In the genomic region with DNA sequence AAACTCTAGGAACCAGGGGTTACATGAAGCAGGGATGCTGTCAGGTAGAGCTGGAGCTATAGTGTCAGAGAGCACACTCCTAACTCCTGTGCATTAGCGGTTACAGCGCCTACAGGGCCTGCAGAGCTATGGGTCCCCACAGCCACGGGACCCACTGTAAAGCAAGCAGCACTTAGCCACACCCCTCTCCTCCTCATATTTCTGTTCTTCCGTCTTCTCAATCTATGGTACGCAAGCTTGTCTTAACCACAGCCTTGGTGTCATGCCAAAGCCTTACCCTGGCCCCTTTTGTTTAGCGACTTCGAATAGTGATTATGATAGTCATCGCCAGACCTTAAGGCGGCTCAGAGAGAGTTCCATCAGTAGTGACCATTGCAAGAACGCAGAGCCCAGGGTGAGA, we compare ENCODE assay signal across 19 mouse cellular contexts.
DNase-seq lines count a peak whose midpoint lies in the region; ATAC-seq lines count a peak whose summit lies in the region.
"Had no signal": no experiment of that assay in that cellular context is flagged by ENCODE, and none has a peak within 500 bp of the region (broad histone marks: within the 10 kb centered on the region; RNA-seq: fewer than 3 reads in every experiment).

No protein-coding gene starts in this region.

- 0 out of 2 replicates have a peak, but pooled peaks have one; percentile 3 for ATAC-seq in limb, embryonic 11.5 days (ENCODE audit: insufficient number of reproducible peaks, low FRiP score, low TSS enrichment, low read depth)
- ATAC-seq in embryonic facial prominence, embryonic 14.5 days (ENCODE audit: low read depth), result peak; percentile 88
- peak; percentile 63 for ATAC-seq in megakaryocyte, adult 5-6 weeks (ENCODE audit: poor library complexity, severe bottlenecking)
- ATAC-seq in forebrain, embryonic 14.5 days, result no peak
- no peak for ATAC-seq in frontal cortex, adult (ENCODE audit: low TSS enrichment)
- ATAC-seq: midbrain, embryonic 15.5 days had no signal

- no peak for DNase-seq in limb, embryonic 11.5 days (ENCODE audit: low spot score)
- DNase-seq in limb, embryonic 10.5 days (ENCODE audit: low spot score), result no peak
- DNase-seq in CD4-positive helper T cell, adult 2 months (ENCODE audit: low read depth, low spot score), result peak; percentile 10
- DNase-seq in embryonic facial prominence, embryonic 14.5 days (ENCODE audit: low spot score), result peak; percentile 86
- DNase-seq in forebrain, embryonic 14.5 days (ENCODE audit: low spot score), result no peak
- DNase-seq in left cerebral cortex, adult 11 months (ENCODE audit: low spot score), result no peak
- DNase-seq: adrenal gland, adult 2 months; cerebellum, adult 9-10 months; gastrocnemius, postnatal 14 days; heart, adult 2 months; heart, postnatal 36 days; kidney, adult 11 months; liver, embryonic 13.5 days; right cerebral cortex, postnatal 25 days had no signal

- H3K9ac ChIP-seq in limb, embryonic 11.5 days (ENCODE audit: low read length), result no peak overlapping the region
- no peak overlapping the region for H3K9ac ChIP-seq in embryonic facial prominence, embryonic 14.5 days (ENCODE audit: low read depth, low read length)
- no peak overlapping the region for H3K9ac ChIP-seq in forebrain, embryonic 14.5 days (ENCODE audit: low read length)
- H3K9ac ChIP-seq: forebrain, embryonic 12.5 days; liver, embryonic 13.5 days; midbrain, embryonic 15.5 days had no signal

- H3K36me3 ChIP-seq in limb, embryonic 11.5 days (ENCODE audit: control insufficient read depth, insufficient read depth, low read length), result no peaks in the 10 kb centered on the region
- no peaks in the 10 kb centered on the region for H3K36me3 ChIP-seq in limb, embryonic 10.5 days
- no peaks in the 10 kb centered on the region for H3K36me3 ChIP-seq in embryonic facial prominence, embryonic 14.5 days (ENCODE audit: control insufficient read depth, insufficient read depth, low read length)
- H3K36me3 ChIP-seq in forebrain, embryonic 14.5 days (ENCODE audit: control insufficient read depth, insufficient read depth, low read length), result no peaks in the 10 kb centered on the region
- H3K36me3 ChIP-seq: forebrain, embryonic 12.5 days; liver, embryonic 13.5 days; midbrain, embryonic 15.5 days had no signal

- H3K9me3 ChIP-seq in limb, embryonic 11.5 days (ENCODE audit: control insufficient read depth, low read length), result no peaks in the 10 kb centered on the region
- no peaks in the 10 kb centered on the region for H3K9me3 ChIP-seq in limb, embryonic 10.5 days (replicated peaks)
- no peaks in the 10 kb centered on the region for H3K9me3 ChIP-seq in embryonic facial prominence, embryonic 14.5 days (ENCODE audit: control insufficient read depth, low read length)
- no peaks in the 10 kb centered on the region for H3K9me3 ChIP-seq in forebrain, embryonic 14.5 days (replicated peaks; ENCODE audit: control insufficient read depth, low read length)
- H3K9me3 ChIP-seq: forebrain, embryonic 12.5 days; liver, embryonic 13.5 days; midbrain, embryonic 15.5 days had no signal

- WGBS in limb, embryonic 11.5 days, result 80% methylated on average over 10 of the region's 10 CpGs
- 81% methylated on average over 10 of the region's 10 CpGs for WGBS in limb, embryonic 10.5 days
- WGBS in embryonic facial prominence, embryonic 14.5 days, result 47% methylated on average over 10 of the region's 10 CpGs
- WGBS in forebrain, embryonic 14.5 days, result 83% methylated on average over 10 of the region's 10 CpGs

- no peaks in the 10 kb centered on the region for H3K27me3 ChIP-seq in limb, embryonic 11.5 days (ENCODE audit: control insufficient read depth, insufficient read depth, low read length)
- H3K27me3 ChIP-seq in limb, embryonic 10.5 days (ENCODE audit: low read depth, poor library complexity, severe bottlenecking), result 0 out of 2 replicates have a peak, but pooled peaks cover 6% of the 10 kb centered on the region
- no peaks in the 10 kb centered on the region for H3K27me3 ChIP-seq in embryonic facial prominence, embryonic 14.5 days (replicated peaks; ENCODE audit: control insufficient read depth, insufficient read depth, low read length)
- no peaks in the 10 kb centered on the region for H3K27me3 ChIP-seq in forebrain, embryonic 14.5 days (replicated peaks; ENCODE audit: control insufficient read depth, insufficient read depth, low read length)
- H3K27me3 ChIP-seq: CH12.LX; liver, embryonic 13.5 days; midbrain, embryonic 15.5 days had no signal

- H3K4me3 ChIP-seq in limb, embryonic 11.5 days (ENCODE audit: low read depth, low read length), result no peak overlapping the region
- H3K4me3 ChIP-seq in limb, embryonic 10.5 days, result no peak overlapping the region
- H3K4me3 ChIP-seq in embryonic facial prominence, embryonic 14.5 days (ENCODE audit: low read depth, low read length), result no peak overlapping the region
- no peak overlapping the region for H3K4me3 ChIP-seq in forebrain, embryonic 14.5 days (ENCODE audit: low read depth, low read length)
- H3K4me3 ChIP-seq: forebrain, embryonic 12.5 days; heart, adult 2 months; liver, embryonic 13.5 days; midbrain, embryonic 15.5 days had no signal

- no peaks in the 10 kb centered on the region for H3K4me1 ChIP-seq in limb, embryonic 11.5 days (ENCODE audit: control insufficient read depth, insufficient read depth, low read length)
- H3K4me1 ChIP-seq in limb, embryonic 10.5 days, result peaks cover 29% of the 10 kb centered on the region
- peaks cover 16% of the 10 kb centered on the region for H3K4me1 ChIP-seq in embryonic facial prominence, embryonic 14.5 days (ENCODE audit: control insufficient read depth, insufficient read depth, low read length)
- no peaks in the 10 kb centered on the region for H3K4me1 ChIP-seq in forebrain, embryonic 14.5 days (ENCODE audit: control insufficient read depth, insufficient read depth, low read length)
- H3K4me1 ChIP-seq: forebrain, embryonic 12.5 days; liver, embryonic 13.5 days; midbrain, embryonic 15.5 days had no signal

- H3K27ac ChIP-seq in limb, embryonic 11.5 days (replicated peaks; ENCODE audit: low read depth, low read length), result no peak overlapping the region
- H3K27ac ChIP-seq in limb, embryonic 10.5 days, result no peak overlapping the region
- no peak overlapping the region for H3K27ac ChIP-seq in embryonic facial prominence, embryonic 14.5 days (replicated peaks; ENCODE audit: low read depth, low read length)
- H3K27ac ChIP-seq in forebrain, embryonic 14.5 days (ENCODE audit: low read depth, low read length), result no peak overlapping the region
- H3K27ac ChIP-seq: forebrain, embryonic 12.5 days; heart, adult 2 months; liver, embryonic 13.5 days; midbrain, embryonic 15.5 days had no signal

- no peak overlapping the region for H3K4me2 ChIP-seq in limb, embryonic 11.5 days (ENCODE audit: low read depth, severe bottlenecking)
- no peak overlapping the region for H3K4me2 ChIP-seq in embryonic facial prominence, embryonic 14.5 days (ENCODE audit: low read depth, low read length)
- no peak overlapping the region for H3K4me2 ChIP-seq in forebrain, embryonic 14.5 days (ENCODE audit: low read length)
- H3K4me2 ChIP-seq: forebrain, embryonic 12.5 days; liver, embryonic 13.5 days; midbrain, embryonic 15.5 days had no signal

Comparison
In these comparisons a context has a peak if more than half of its experiments do, and no peak if none do; other contexts are left out.
1. ATAC-seq: peak in limb, embryonic 11.5 days (single experiment), embryonic facial prominence, embryonic 14.5 days (single experiment) and megakaryocyte, adult 5-6 weeks (single experiment); none in forebrain, embryonic 14.5 days (single experiment) and frontal cortex, adult (single experiment).
2. DNase-seq: peak in CD4-positive helper T cell, adult 2 months (single experiment) and embryonic facial prominence, embryonic 14.5 days (single experiment); none in limb, embryonic 11.5 days (single experiment), limb, embryonic 10.5 days (single experiment), forebrain, embryonic 14.5 days (single experiment) and left cerebral cortex, adult 11 months (single experiment).